Mouse (Mus musculus): ENCODE data around the gene Abca6. TPM values are rescaled to one million over a fixed set of nuclear protein-coding genes. Genes with fewer than 3 reads are reported as not detected.

Abca6 gene
- polyA plus RNA-seq, 1 experiment from 2014 or later, result 0.11 TPM

GRCm38 (mm10) chr11:110155985-110156384 is 95.6 kb downstream of the Abca6 start:
- no peak overlapping the region for H3K27ac ChIP-seq
- H3K36me3 ChIP-seq (ENCODE audit: inconsistent target), result no peaks in the 10 kb centered on the region
- WGBS (ENCODE audit: missing documents), result 95% methylated on average over 11 of the region's 11 CpGs
- H3K79me2 ChIP-seq (ENCODE audit: inconsistent target), result no peaks in the 10 kb centered on the region
- H3K4me3 ChIP-seq (ENCODE audit: inconsistent target), result no peak overlapping the region

GRCm38 (mm10) chr11:110147640-110148039 is 103.9 kb downstream of the Abca6 start:
- Histone ChIP-seq H3K4me3 (ENCODE audit: inconsistent target) (no peak overlapping the region), H3K79me2 (ENCODE audit: inconsistent target) (no peaks in the 10 kb centered on the region), H3K36me3 (ENCODE audit: inconsistent target) (no peaks in the 10 kb centered on the region), H3K27ac (no peak overlapping the region)
- WGBS (ENCODE audit: missing documents), result 76% methylated on average over 5 of the region's 5 CpGs

DNA sequence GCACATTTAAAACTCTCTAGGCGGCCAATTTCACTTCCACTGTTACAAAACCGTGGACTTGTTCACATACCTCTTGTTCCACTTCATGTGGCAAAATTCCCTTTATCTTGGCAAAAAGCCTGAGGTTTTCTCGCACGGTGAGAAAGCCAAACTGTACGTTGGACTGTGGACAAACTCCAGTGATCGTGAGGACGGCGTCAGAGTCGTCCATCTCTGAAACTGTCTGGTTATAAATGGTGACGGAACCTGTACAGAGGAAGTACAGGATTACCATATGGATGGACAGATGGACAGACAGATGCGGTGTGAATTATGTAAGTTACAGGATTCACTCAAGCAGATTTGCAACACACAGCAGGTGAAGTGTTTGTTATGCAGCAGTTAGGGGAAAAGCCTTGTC is 106.2 kb downstream of the Abca6 start:
- 85% methylated on average over 11 of the region's 11 CpGs for WGBS (ENCODE audit: missing documents)
- Histone ChIP-seq H3K79me2 (ENCODE audit: inconsistent target) (no peaks in the 10 kb centered on the region), H3K4me3 (ENCODE audit: inconsistent target) (no peak overlapping the region), H3K36me3 (ENCODE audit: inconsistent target) (no peaks in the 10 kb centered on the region), H3K27ac (no peak overlapping the region)

GRCm38 (mm10) chr11:110130760-110131159 is 120.8 kb downstream of the Abca6 start:
- Histone ChIP-seq H3K4me3 (ENCODE audit: inconsistent target) (no peak overlapping the region), H3K27ac (peak overlapping the region; percentile 35), H3K79me2 (ENCODE audit: inconsistent target) (no peaks in the 10 kb centered on the region), H3K36me3 (ENCODE audit: inconsistent target) (no peaks in the 10 kb centered on the region)
- 55% methylated on average over 5 of the region's 5 CpGs for WGBS (ENCODE audit: missing documents)

Other genes starting within 250 kb of the Abca6 start
- not detected in 3 replicates for gene Abca8a, start 155.8 kb downstream of the Abca6 start, polyA plus RNA-seq (2018)
- gene Abca9, start 83.6 kb downstream of the Abca6 start, polyA plus RNA-seq (2018), result 2.6 to 5.1 TPM (median 4.1 TPM) in 3 replicates
- gene Abca5, start 85.9 kb upstream of the Abca6 start, polyA plus RNA-seq (2018), result 0.30 to 0.63 TPM (median 0.62 TPM) in 3 replicates
- 2.0 to 3.1 TPM (median 2.6 TPM) in 3 replicates for gene Map2k6, start 147.3 kb upstream of the Abca6 start, polyA plus RNA-seq (2018)

All from macrophage (primary cell).